Mouse (Mus musculus): Measurements from ENCODE around the gene Tomm6. TPM values are rescaled to one million over a fixed set of nuclear protein-coding genes. Genes with fewer than 3 reads are reported as not detected.
A peak's percentile ranks its signal among the peaks of the same experiment; 100 is the strongest.

Gene Tomm6
- polyA plus RNA-seq, 1 experiment from 2014 or later, result 441 TPM

DNA sequence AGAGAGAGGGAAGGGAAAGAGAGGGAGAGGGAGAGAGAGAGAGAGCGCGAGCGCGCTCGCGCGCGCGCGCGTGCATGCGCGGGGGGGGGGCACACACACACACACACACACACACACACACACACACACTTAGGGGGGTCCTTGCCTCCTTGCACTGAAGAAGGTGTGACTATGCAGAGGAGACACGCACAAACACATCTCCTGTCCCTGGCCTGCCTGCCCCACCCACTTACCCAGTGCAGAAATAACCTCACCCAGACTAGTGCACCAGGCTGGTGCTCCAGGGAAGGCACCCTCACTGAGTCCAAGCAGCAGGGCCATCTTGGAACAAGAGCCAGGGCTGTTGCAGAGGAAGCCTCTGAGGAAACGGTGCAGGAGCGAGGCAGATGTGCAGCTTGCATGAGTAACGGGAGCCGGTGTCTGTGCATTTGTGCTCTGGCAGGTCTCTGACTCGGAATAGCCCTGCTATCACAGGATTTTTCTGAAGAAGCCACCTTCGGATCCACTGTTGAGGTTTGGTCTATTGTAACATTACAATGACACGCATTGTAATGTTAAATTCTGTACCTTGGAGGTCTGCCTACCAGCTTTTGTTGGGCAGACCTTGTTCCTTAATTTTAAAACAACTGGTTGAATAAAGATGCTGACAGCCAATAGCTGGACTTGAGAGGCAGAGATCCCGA, 24.8 kb upstream of the Tomm6 start:
- Histone ChIP-seq H3K4me3 (ENCODE audit: low read depth, low read length) (no peak overlapping the region), H3K27me3 (ENCODE audit: control insufficient read depth, insufficient read depth, low read length) (no peaks in the 10 kb centered on the region), H3K4me1 (ENCODE audit: control insufficient read depth, insufficient read depth, low read length) (no peaks in the 10 kb centered on the region), H3K27ac (replicated peaks; ENCODE audit: low read depth, low read length) (no peak overlapping the region), H3K9ac (ENCODE audit: low read length) (no peak overlapping the region), H3K9me3 (ENCODE audit: control insufficient read depth, low read length) (no peaks in the 10 kb centered on the region), H3K4me2 (ENCODE audit: low read depth, severe bottlenecking) (no peak overlapping the region), H3K36me3 (ENCODE audit: control insufficient read depth, insufficient read depth, low read length) (no peaks in the 10 kb centered on the region)
- 56% methylated on average over 15 of the region's 22 CpGs for WGBS
- ATAC-seq (ENCODE audit: insufficient number of reproducible peaks, low FRiP score, low TSS enrichment, low read depth) (no peak), DNase-seq (ENCODE audit: low spot score) (no peak)

- no peaks in the 10 kb centered on the region for H3K36me3 ChIP-seq (ENCODE audit: control insufficient read depth, insufficient read depth, low read length)
- H3K9me3 ChIP-seq (ENCODE audit: control insufficient read depth, low read length), result no peaks in the 10 kb centered on the region
- no peak overlapping the region for H3K9ac ChIP-seq (ENCODE audit: low read length)
- WGBS, result 59% methylated on average over 6 of the region's 6 CpGs
- no peaks in the 10 kb centered on the region for H3K4me1 ChIP-seq (ENCODE audit: control insufficient read depth, insufficient read depth, low read length)
- no peak overlapping the region for H3K27ac ChIP-seq (replicated peaks; ENCODE audit: low read depth, low read length)
- no peak overlapping the region for H3K4me2 ChIP-seq (ENCODE audit: low read depth, severe bottlenecking)
- ATAC-seq (ENCODE audit: insufficient number of reproducible peaks, low FRiP score, low TSS enrichment, low read depth), result no peak
- no peaks in the 10 kb centered on the region for H3K27me3 ChIP-seq (ENCODE audit: control insufficient read depth, insufficient read depth, low read length)
- no peak overlapping the region for H3K4me3 ChIP-seq (ENCODE audit: low read depth, low read length)
- no peak for DNase-seq (ENCODE audit: low spot score)
These were observed 23.7 kb upstream of the Tomm6 start for GRCm38 (mm10) chr17:47711883-47712282.

GRCm38 (mm10) chr17:47710036-47710435, 21.9 kb upstream of the Tomm6 start:
- no peak for DNase-seq (ENCODE audit: low spot score)
- Histone ChIP-seq H3K36me3 (ENCODE audit: control insufficient read depth, insufficient read depth, low read length) (no peaks in the 10 kb centered on the region), H3K9me3 (ENCODE audit: control insufficient read depth, low read length) (no peaks in the 10 kb centered on the region), H3K9ac (ENCODE audit: low read length) (no peak overlapping the region), H3K4me3 (ENCODE audit: low read depth, low read length) (no peak overlapping the region), H3K27ac (replicated peaks; ENCODE audit: low read depth, low read length) (no peak overlapping the region), H3K4me2 (ENCODE audit: low read depth, severe bottlenecking) (no peak overlapping the region), H3K27me3 (ENCODE audit: control insufficient read depth, insufficient read depth, low read length) (no peaks in the 10 kb centered on the region), H3K4me1 (ENCODE audit: control insufficient read depth, insufficient read depth, low read length) (0 out of 2 replicates have a peak, but pooled peaks cover 3% of the 10 kb centered on the region)
- 57% methylated on average over 3 of the region's 3 CpGs for WGBS
- no peak for ATAC-seq (ENCODE audit: insufficient number of reproducible peaks, low FRiP score, low TSS enrichment, low read depth)

- ATAC-seq (ENCODE audit: insufficient number of reproducible peaks, low FRiP score, low TSS enrichment, low read depth), result no peak
- H3K9me3 ChIP-seq (ENCODE audit: control insufficient read depth, low read length), result no peaks in the 10 kb centered on the region
- DNase-seq (ENCODE audit: low spot score), result no peak
- no peak overlapping the region for H3K27ac ChIP-seq (replicated peaks; ENCODE audit: low read depth, low read length)
- H3K9ac ChIP-seq (ENCODE audit: low read length), result no peak overlapping the region
- WGBS, result 86% methylated on average over 4 of the region's 4 CpGs
- H3K4me2 ChIP-seq (ENCODE audit: low read depth, severe bottlenecking), result no peak overlapping the region
- no peak overlapping the region for H3K4me3 ChIP-seq (ENCODE audit: low read depth, low read length)
- 0 out of 2 replicates have a peak, but pooled peaks cover 3% of the 10 kb centered on the region for H3K4me1 ChIP-seq (ENCODE audit: control insufficient read depth, insufficient read depth, low read length)
- no peaks in the 10 kb centered on the region for H3K27me3 ChIP-seq (ENCODE audit: control insufficient read depth, insufficient read depth, low read length)
- H3K36me3 ChIP-seq (ENCODE audit: control insufficient read depth, insufficient read depth, low read length), result no peaks in the 10 kb centered on the region
These were observed 20.8 kb upstream of the Tomm6 start for GRCm38 (mm10) chr17:47708972-47709371.

DNA sequence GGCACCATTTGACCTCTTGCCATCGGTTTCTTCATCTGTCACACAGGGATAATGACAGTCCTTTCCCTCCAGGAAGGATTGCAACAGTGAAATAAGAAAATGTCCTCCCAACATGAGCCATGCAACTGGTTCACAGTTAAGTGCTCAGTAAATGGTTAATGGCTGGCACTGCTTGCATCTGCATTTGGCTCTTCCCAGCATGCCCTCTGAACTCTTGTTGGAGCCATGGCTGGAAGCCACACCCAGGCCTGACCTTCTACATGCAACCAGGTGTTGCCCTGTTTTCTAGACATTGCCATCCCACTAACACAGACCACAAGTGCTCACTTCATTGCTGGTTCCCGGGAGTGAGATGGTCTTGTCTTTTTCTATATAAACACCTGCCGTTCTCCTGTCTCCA, 19.8 kb upstream of the Tomm6 start:
- Histone ChIP-seq H3K4me1 (ENCODE audit: control insufficient read depth, insufficient read depth, low read length) (0 out of 2 replicates have a peak, but pooled peaks cover 8% of the 10 kb centered on the region), H3K4me3 (ENCODE audit: low read depth, low read length) (no peak overlapping the region), H3K36me3 (ENCODE audit: control insufficient read depth, insufficient read depth, low read length) (0 out of 2 replicates have a peak, but pooled peaks cover 3% of the 10 kb centered on the region), H3K9me3 (ENCODE audit: control insufficient read depth, low read length) (no peaks in the 10 kb centered on the region), H3K9ac (ENCODE audit: low read length) (no peak overlapping the region), H3K27me3 (ENCODE audit: control insufficient read depth, insufficient read depth, low read length) (0 out of 2 replicates have a peak, but pooled peaks cover 7% of the 10 kb centered on the region), H3K27ac (replicated peaks; ENCODE audit: low read depth, low read length) (no peak overlapping the region), H3K4me2 (ENCODE audit: low read depth, severe bottlenecking) (no peak overlapping the region)
- WGBS, result 73% methylated on average over 3 of the region's 3 CpGs
- ATAC-seq (ENCODE audit: insufficient number of reproducible peaks, low FRiP score, low TSS enrichment, low read depth) (no peak), DNase-seq (ENCODE audit: low spot score) (no peak)

- no peak overlapping the region for H3K4me2 ChIP-seq (ENCODE audit: low read depth, severe bottlenecking)
- no peak overlapping the region for H3K9ac ChIP-seq (ENCODE audit: low read length)
- peaks cover 11% of the 10 kb centered on the region; the same call in 1 of the 2 replicates for H3K27me3 ChIP-seq (ENCODE audit: control insufficient read depth, insufficient read depth, low read length)
- WGBS, result 63% methylated on average over 1 of the region's 1 CpGs
- no peak overlapping the region for H3K4me3 ChIP-seq (ENCODE audit: low read depth, low read length)
- 0 out of 2 replicates have a peak, but pooled peaks cover 3% of the 10 kb centered on the region for H3K36me3 ChIP-seq (ENCODE audit: control insufficient read depth, insufficient read depth, low read length)
- H3K4me1 ChIP-seq (ENCODE audit: control insufficient read depth, insufficient read depth, low read length), result 0 out of 2 replicates have a peak, but pooled peaks cover 8% of the 10 kb centered on the region
- H3K27ac ChIP-seq (replicated peaks; ENCODE audit: low read depth, low read length), result no peak overlapping the region
- ATAC-seq (ENCODE audit: insufficient number of reproducible peaks, low FRiP score, low TSS enrichment, low read depth) (no peak), DNase-seq (ENCODE audit: low spot score) (no peak)
- no peaks in the 10 kb centered on the region for H3K9me3 ChIP-seq (ENCODE audit: control insufficient read depth, low read length)
These were observed 18.0 kb upstream of the Tomm6 start for GRCm38 (mm10) chr17:47706196-47706595.

GRCm38 (mm10) chr17:47704692-47705091, 16.5 kb upstream of the Tomm6 start:
- Histone ChIP-seq H3K9me3 (ENCODE audit: control insufficient read depth, low read length) (no peaks in the 10 kb centered on the region), H3K4me3 (ENCODE audit: low read depth, low read length) (no peak overlapping the region), H3K27ac (replicated peaks; ENCODE audit: low read depth, low read length) (no peak overlapping the region), H3K36me3 (ENCODE audit: control insufficient read depth, insufficient read depth, low read length) (0 out of 2 replicates have a peak, but pooled peaks cover 3% of the 10 kb centered on the region), H3K4me2 (ENCODE audit: low read depth, severe bottlenecking) (no peak overlapping the region), H3K9ac (ENCODE audit: low read length) (no peak overlapping the region), H3K4me1 (ENCODE audit: control insufficient read depth, insufficient read depth, low read length) (0 out of 2 replicates have a peak, but pooled peaks cover 8% of the 10 kb centered on the region), H3K27me3 (ENCODE audit: control insufficient read depth, insufficient read depth, low read length) (peaks cover 11% of the 10 kb centered on the region; the same call in 1 of the 2 replicates)
- 81% methylated on average over 4 of the region's 4 CpGs for WGBS
- DNase-seq (ENCODE audit: low spot score) (no peak), ATAC-seq (ENCODE audit: insufficient number of reproducible peaks, low FRiP score, low TSS enrichment, low read depth) (no peak)

DNA sequence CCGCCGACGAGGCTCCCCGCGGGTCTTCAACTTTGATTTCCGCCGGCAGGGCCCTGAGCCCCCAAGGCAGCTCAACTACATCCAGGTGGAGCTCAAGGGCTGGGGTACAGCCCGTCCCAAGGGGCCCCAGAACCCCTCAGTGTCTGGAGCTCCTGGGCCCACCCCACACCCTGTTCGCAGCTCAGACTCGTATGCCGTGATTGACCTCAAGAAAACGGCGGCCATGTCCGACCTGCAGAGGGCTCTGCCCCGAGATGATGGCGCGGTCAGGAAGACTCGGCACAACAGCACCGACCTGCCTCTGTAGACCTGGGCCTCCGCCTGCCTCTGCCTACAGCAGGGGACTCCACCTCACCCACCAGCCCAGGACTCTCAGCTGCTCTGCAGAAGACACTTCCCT, 15.4 kb upstream of the Tomm6 start:
- peak; percentile 36 for DNase-seq (ENCODE audit: low spot score)
- 0 out of 2 replicates have a peak, but pooled peaks cover 8% of the 10 kb centered on the region for H3K4me1 ChIP-seq (ENCODE audit: control insufficient read depth, insufficient read depth, low read length)
- no peak overlapping the region for H3K27ac ChIP-seq (replicated peaks; ENCODE audit: low read depth, low read length)
- H3K36me3 ChIP-seq (ENCODE audit: control insufficient read depth, insufficient read depth, low read length), result 0 out of 2 replicates have a peak, but pooled peaks cover 3% of the 10 kb centered on the region
- 0 out of 2 replicates have a peak overlapping the region, but pooled peaks have one; percentile 10 for H3K4me2 ChIP-seq (ENCODE audit: low read depth, severe bottlenecking)
- no peak overlapping the region for H3K4me3 ChIP-seq (ENCODE audit: low read depth, low read length)
- no peak overlapping the region for H3K9ac ChIP-seq (ENCODE audit: low read length)
- WGBS, result 17% methylated on average over 20 of the region's 20 CpGs
- ATAC-seq (ENCODE audit: insufficient number of reproducible peaks, low FRiP score, low TSS enrichment, low read depth), result no peak
- peaks cover 11% of the 10 kb centered on the region; the same call in 1 of the 2 replicates for H3K27me3 ChIP-seq (ENCODE audit: control insufficient read depth, insufficient read depth, low read length)
- H3K9me3 ChIP-seq (ENCODE audit: control insufficient read depth, low read length), result no peaks in the 10 kb centered on the region
